Mouse (Mus musculus) stomach, embryonic 14.5 days (tissue): Measurements from ENCODE around the gene Ccdc28b. TPM values are rescaled to one million over a fixed set of nuclear protein-coding genes. Genes with fewer than 3 reads are reported as not detected.

Experiments used
- ATAC-seq: fragments of 200-750 bp; cut with Nextera tagmentation; 2 replicates; pipeline ENCODE4 v1.8.0; 2017; ENCODE audit warnings: low read depth, moderate TSS enrichment; ENCODE audit not compliant: insufficient number of reproducible peaks, insufficient read depth, low FRiP score
- H3K27ac ChIP-seq: fragments of 300-500 bp; sonication (generic); 2 replicates; pipeline ENCODE4 v1.5.1; 2014; ENCODE audit warnings: mild to moderate bottlenecking, low read length, moderate library complexity, mixed read lengths
- H3K27me3 ChIP-seq: fragments of 300-500 bp; sonication (generic); 2 replicates; pipeline ENCODE4 v1.6.1; 2014; ENCODE audit warnings: low read length, control low read depth, mixed read lengths; ENCODE audit not compliant: control insufficient read depth, insufficient read depth
- H3K36me3 ChIP-seq: fragments of 300-500 bp; sonication (generic); 2 replicates; pipeline ENCODE4 v1.6.1; 2014; ENCODE audit warnings: mild to moderate bottlenecking, control low read depth, low read length, moderate library complexity, mixed read lengths; ENCODE audit not compliant: control insufficient read depth, insufficient read depth
- H3K4me1 ChIP-seq: fragments of 300-500 bp; sonication (generic); 2 replicates; pipeline ENCODE4 v1.6.1; 2014; ENCODE audit warnings: low read length, control low read depth, mixed read lengths; ENCODE audit not compliant: control insufficient read depth, insufficient read depth
- H3K4me2 ChIP-seq: fragments of 300-500 bp; sonication (generic); replicated peaks from 2 replicates; pipeline ENCODE4 v1.6.1; 2014; ENCODE audit warnings: low read depth, low read length, control low read depth
- H3K4me3 ChIP-seq: fragments of 300-500 bp; sonication (generic); 2 replicates; pipeline ENCODE4 v1.5.1; 2014; ENCODE audit warnings: low read depth, low read length, control low read depth
- H3K9ac ChIP-seq: fragments of 300-500 bp; sonication (generic); replicated peaks from 2 replicates; pipeline ENCODE4 v1.6.1; 2014; ENCODE audit warnings: low read depth, mild to moderate bottlenecking, control low read depth, low read length, moderate library complexity, mixed read lengths
- H3K9me3 ChIP-seq: fragments of 300-500 bp; sonication (generic); 2 replicates; pipeline ENCODE4 v1.6.1; 2016; ENCODE audit warnings: low read depth, low read length, control low read depth; ENCODE audit not compliant: control insufficient read depth
- WGBS: fragments of 180-500 bp; shearing (Covaris S2); extraction: QIAGEN DNeasy Blood & Tissue Kit; methylation state at CpG from one replicate; pipeline ENCODE4 v1.1.7; 2014; 5-methylcytosine and 5-hydroxymethylcytosine counted together
- polyA plus RNA-seq: library from polyadenylated mRNA; unstranded; fragments of >200 nt; fragmentation: Nextera tagmentation; extraction: Ambion mirVana; gene quantifications from 2 replicates; pipeline ENCODE4 v1.2.1, GENCODE M21; 2014

Ccdc28b gene
- polyA plus RNA-seq, 1 experiment from 2014 or later, result 52.9 TPM

- ATAC-seq, result no peak
- Histone ChIP-seq H3K4me3 (no peak overlapping the region), H3K9me3 (no peaks in the 10 kb centered on the region), H3K4me1 (peaks cover 32% of the 10 kb centered on the region; the same call in 1 of the 2 replicates), H3K4me2 (no peak overlapping the region), H3K27me3 (no peaks in the 10 kb centered on the region), H3K27ac (peak overlapping the region; percentile 39; the same call in 1 of the 2 replicates), H3K36me3 (peaks cover 10% of the 10 kb centered on the region; the same call in 1 of the 2 replicates), H3K9ac (no peak overlapping the region)
- 78% methylated on average over 11 of the region's 11 CpGs for WGBS
Measured at GRCm38 (mm10) chr4:129620419-129621282, 3.1 kb downstream of the Ccdc28b start.

GRCm38 (mm10) chr4:129618786-129619691 lies 4.7 kb downstream of the Ccdc28b start, which contains the start of gene Iqcc:
Gene Iqcc, minus strand, starts transcription at chr4:129619099.
- peak; percentile 90 for ATAC-seq
- WGBS, result 4% methylated on average over 43 of the region's 44 CpGs
- no peaks in the 10 kb centered on the region for H3K27me3 ChIP-seq
- peak within 1 kb of the TSS; percentile 81 for H3K27ac ChIP-seq
- H3K4me2 ChIP-seq, result peak within 1 kb of the TSS; percentile 84
- peaks cover 20% of the 10 kb centered on the region; the same call in 1 of the 2 replicates for H3K4me1 ChIP-seq
- H3K4me3 ChIP-seq, result peak within 1 kb of the TSS; percentile 75
- no peaks in the 10 kb centered on the region for H3K9me3 ChIP-seq
- H3K36me3 ChIP-seq, result peaks cover 10% of the 10 kb centered on the region; the same call in 1 of the 2 replicates
- peak within 1 kb of the TSS; percentile 80 for H3K9ac ChIP-seq

- Histone ChIP-seq H3K9me3 (no peaks in the 10 kb centered on the region), H3K27me3 (no peaks in the 10 kb centered on the region), H3K4me3 (peak overlapping the region; percentile 75), H3K4me2 (peak overlapping the region; percentile 84), H3K27ac (no peak overlapping the region), H3K9ac (peak overlapping the region; percentile 80; the same call in 1 of the 2 replicates), H3K4me1 (peaks cover 19% of the 10 kb centered on the region; the same call in 1 of the 2 replicates), H3K36me3 (peaks cover 10% of the 10 kb centered on the region; the same call in 1 of the 2 replicates)
- 92% methylated on average over 5 of the region's 5 CpGs for WGBS
- no peak for ATAC-seq
Measured at GRCm38 (mm10) chr4:129618031-129618430, 5.7 kb downstream of the Ccdc28b start.

- H3K4me2 ChIP-seq, result no peak overlapping the region
- WGBS, result 91% methylated on average over 7 of the region's 7 CpGs
- H3K4me3 ChIP-seq, result no peak overlapping the region
- no peak for ATAC-seq
- peaks cover 10% of the 10 kb centered on the region; the same call in 1 of the 2 replicates for H3K36me3 ChIP-seq
- H3K27me3 ChIP-seq, result no peaks in the 10 kb centered on the region
- H3K9ac ChIP-seq, result no peak overlapping the region
- no peak overlapping the region for H3K27ac ChIP-seq
- H3K9me3 ChIP-seq, result no peaks in the 10 kb centered on the region
- peaks cover 13% of the 10 kb centered on the region; the same call in 1 of the 2 replicates for H3K4me1 ChIP-seq
Measured at GRCm38 (mm10) chr4:129617121-129617641, 6.6 kb downstream of the Ccdc28b start.

- no peak overlapping the region for H3K4me3 ChIP-seq
- H3K9ac ChIP-seq, result no peak overlapping the region
- WGBS, result 82% methylated on average over 3 of the region's 3 CpGs
- ATAC-seq, result no peak
- no peak overlapping the region for H3K27ac ChIP-seq
- peaks cover 13% of the 10 kb centered on the region; the same call in 1 of the 2 replicates for H3K4me1 ChIP-seq
- no peak overlapping the region for H3K4me2 ChIP-seq
- H3K27me3 ChIP-seq, result no peaks in the 10 kb centered on the region
- H3K36me3 ChIP-seq, result peaks cover 10% of the 10 kb centered on the region; the same call in 1 of the 2 replicates
- H3K9me3 ChIP-seq, result no peaks in the 10 kb centered on the region
Measured at GRCm38 (mm10) chr4:129616631-129617030, 7.1 kb downstream of the Ccdc28b start.

GRCm38 (mm10) chr4:129615801-129616290 lies 7.9 kb downstream of the Ccdc28b start:
- ATAC-seq, result no peak

GRCm38 (mm10) chr4:129614093-129614492 lies 9.7 kb downstream of the Ccdc28b start, which contains the start of gene Dcdc2b:
Gene Dcdc2b, minus strand, starts transcription at chr4:129614257.
- Histone ChIP-seq H3K27me3 (no peaks in the 10 kb centered on the region), H3K4me2 (no peak within 1 kb of the TSS), H3K9ac (no peak within 1 kb of the TSS), H3K36me3 (peaks cover 10% of the 10 kb centered on the region; the same call in 1 of the 2 replicates), H3K4me3 (no peak within 1 kb of the TSS), H3K4me1 (peaks cover 7% of the 10 kb centered on the region; the same call in 1 of the 2 replicates), H3K9me3 (no peaks in the 10 kb centered on the region), H3K27ac (no peak within 1 kb of the TSS)
- WGBS, result 84% methylated on average over 6 of the region's 6 CpGs
- no peak for ATAC-seq

More at GRCm38 (mm10) chr4:129615801-129616290, 7.9 kb downstream of the Ccdc28b start:
- no peaks in the 10 kb centered on the region for H3K9me3 ChIP-seq
- 93% methylated on average over 9 of the region's 9 CpGs for WGBS
- H3K4me1 ChIP-seq, result peaks cover 9% of the 10 kb centered on the region; the same call in 1 of the 2 replicates
- no peak overlapping the region for H3K4me3 ChIP-seq
- H3K36me3 ChIP-seq, result peaks cover 10% of the 10 kb centered on the region; the same call in 1 of the 2 replicates
- H3K9ac ChIP-seq, result no peak overlapping the region
- H3K27me3 ChIP-seq, result no peaks in the 10 kb centered on the region
- no peak overlapping the region for H3K27ac ChIP-seq
- no peak overlapping the region for H3K4me2 ChIP-seq
